Mouse (Mus musculus): ENCODE measurements around the gene Man1b1. TPM values are rescaled to one million over a fixed set of nuclear protein-coding genes. Genes with fewer than 3 reads are reported as not detected.

Man1b1 gene
- polyA plus RNA-seq, 1 experiment, result 43.5 TPM

GRCm38 (mm10) chr2:25356208-25357079, 24.3 kb downstream of the Man1b1 start, which contains the start of gene Dpp7:
Gene Dpp7 (minus strand): TSS chr2:25356359.
- TF ChIP-seq POLR2A (IDR thresholded peaks at IDR 0.05; ENCODE audit: borderline replicate concordance, low read depth, low read length) (peak; percentile 49; the same call in 1 of the 2 replicates), CTCF (IDR thresholded peaks at IDR 0.05; ENCODE audit: low read depth, low read length) (0 out of 2 replicates have a peak, but pooled peaks have one; percentile 11)
- Histone ChIP-seq H3K4me3 (ENCODE audit: insufficient read depth, low read length) (peak within 1 kb of the TSS; percentile 78), H3K27ac (ENCODE audit: insufficient read depth, low read depth, low read length) (peak within 1 kb of the TSS; percentile 64), H3K4me1 (ENCODE audit: control insufficient read depth, insufficient read depth, low read length) (peaks cover 20% of the 10 kb centered on the region)

- Histone ChIP-seq H3K4me1 (ENCODE audit: control insufficient read depth, insufficient read depth, low read length) (peaks cover 26% of the 10 kb centered on the region), H3K4me3 (ENCODE audit: insufficient read depth, low read length) (no peak overlapping the region), H3K27ac (ENCODE audit: insufficient read depth, low read depth, low read length) (no peak overlapping the region)
- no peak for TF ChIP-seq CTCF (IDR thresholded peaks at IDR 0.05; ENCODE audit: low read depth, low read length)
Observed at GRCm38 (mm10) chr2:25359848-25360247, 27.7 kb downstream of the Man1b1 start.

- peak overlapping the region; percentile 96 for H3K4me3 ChIP-seq (ENCODE audit: insufficient read depth, low read length)
- TF ChIP-seq POLR2A (IDR thresholded peaks at IDR 0.05; ENCODE audit: borderline replicate concordance, low read depth, low read length), result no peak
- TF ChIP-seq CTCF (IDR thresholded peaks at IDR 0.05; ENCODE audit: low read depth, low read length), result no peak
- H3K4me1 ChIP-seq (ENCODE audit: control insufficient read depth, insufficient read depth, low read length), result peaks cover 26% of the 10 kb centered on the region
- H3K27ac ChIP-seq (ENCODE audit: insufficient read depth, low read depth, low read length), result no peak overlapping the region
Observed at GRCm38 (mm10) chr2:25363478-25364178, 31.5 kb downstream of the Man1b1 start.

- Histone ChIP-seq H3K4me3 (ENCODE audit: insufficient read depth, low read length) (peak overlapping the region; percentile 96), H3K27ac (ENCODE audit: insufficient read depth, low read depth, low read length) (peak overlapping the region; percentile 100), H3K4me1 (ENCODE audit: control insufficient read depth, insufficient read depth, low read length) (peaks cover 26% of the 10 kb centered on the region)
- no peak for TF ChIP-seq CTCF (IDR thresholded peaks at IDR 0.05; ENCODE audit: low read depth, low read length)
- TF ChIP-seq POLR2A (IDR thresholded peaks at IDR 0.05; ENCODE audit: borderline replicate concordance, low read depth, low read length), result no peak
Observed at GRCm38 (mm10) chr2:25364313-25364712, 32.2 kb downstream of the Man1b1 start.

DNA sequence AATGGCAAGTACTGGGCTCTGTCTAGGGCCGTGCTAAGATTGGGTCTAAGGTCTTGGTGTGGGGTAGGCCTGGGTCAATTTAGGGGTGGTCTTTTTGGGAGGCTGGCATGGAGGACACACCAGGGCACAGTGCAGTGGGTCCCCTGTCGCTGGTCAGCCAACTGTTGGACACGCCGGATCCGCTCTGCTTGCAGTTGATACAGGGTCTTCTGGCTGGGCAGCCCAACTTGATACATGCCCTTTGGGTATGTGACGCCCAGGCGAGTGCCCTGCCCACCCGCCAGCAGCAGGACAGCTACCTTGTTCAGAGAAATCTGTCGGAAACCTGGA, 32.6 kb downstream of the Man1b1 start:
- Histone ChIP-seq H3K4me1 (ENCODE audit: control insufficient read depth, insufficient read depth, low read length) (peaks cover 26% of the 10 kb centered on the region), H3K4me3 (ENCODE audit: insufficient read depth, low read length) (peak overlapping the region; percentile 96), H3K27ac (ENCODE audit: insufficient read depth, low read depth, low read length) (peak overlapping the region; percentile 100)
- TF ChIP-seq POLR2A (IDR thresholded peaks at IDR 0.05; ENCODE audit: borderline replicate concordance, low read depth, low read length), result no peak
- TF ChIP-seq CTCF (IDR thresholded peaks at IDR 0.05; ENCODE audit: low read depth, low read length), result no peak

DNA sequence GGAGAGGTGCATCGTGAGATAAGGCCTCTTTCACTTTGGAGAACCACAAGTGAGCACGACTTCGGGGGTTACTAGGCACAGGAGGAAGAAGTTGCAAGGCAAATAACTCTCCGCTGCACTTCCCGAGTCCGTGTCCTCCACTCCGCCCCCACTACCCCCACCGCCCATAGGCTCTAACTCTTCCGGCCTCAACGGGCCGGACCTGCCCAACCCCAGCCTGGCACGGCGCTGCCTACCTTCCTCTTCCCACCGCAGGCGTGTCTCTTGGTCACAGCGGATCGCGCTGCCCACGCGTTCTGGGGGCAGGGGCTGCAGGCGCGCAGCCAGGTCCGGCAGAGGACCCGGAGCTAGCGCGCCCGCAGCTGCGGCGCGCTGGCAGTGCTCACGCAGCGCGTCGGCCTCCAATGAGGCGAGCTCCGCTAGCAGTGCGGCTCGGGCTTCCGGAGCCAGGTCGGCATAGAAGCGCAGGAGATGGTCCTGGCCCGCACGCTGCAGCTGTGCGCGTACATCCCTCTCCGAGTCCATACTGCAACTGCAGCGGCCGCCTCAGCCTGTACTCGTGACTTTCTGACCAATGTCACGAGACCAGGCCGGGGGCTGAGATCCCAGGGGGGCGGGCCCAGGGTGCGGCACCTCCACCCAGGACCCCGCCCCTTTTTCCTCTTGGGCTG, 33.1 kb downstream of the Man1b1 start, which contains the start of gene Uap1l1:
Uap1l1 (minus strand) TSS at position 592 of the 671 bp plus-strand sequence.
- Histone ChIP-seq H3K4me1 (ENCODE audit: control insufficient read depth, insufficient read depth, low read length) (peaks cover 26% of the 10 kb centered on the region), H3K27ac (ENCODE audit: insufficient read depth, low read depth, low read length) (peak within 1 kb of the TSS; percentile 100), H3K4me3 (ENCODE audit: insufficient read depth, low read length) (peak within 1 kb of the TSS; percentile 96)
- peak; percentile 86; the same call in 1 of the 2 replicates for TF ChIP-seq POLR2A (IDR thresholded peaks at IDR 0.05; ENCODE audit: borderline replicate concordance, low read depth, low read length)
- no peak for TF ChIP-seq CTCF (IDR thresholded peaks at IDR 0.05; ENCODE audit: low read depth, low read length)

DNA sequence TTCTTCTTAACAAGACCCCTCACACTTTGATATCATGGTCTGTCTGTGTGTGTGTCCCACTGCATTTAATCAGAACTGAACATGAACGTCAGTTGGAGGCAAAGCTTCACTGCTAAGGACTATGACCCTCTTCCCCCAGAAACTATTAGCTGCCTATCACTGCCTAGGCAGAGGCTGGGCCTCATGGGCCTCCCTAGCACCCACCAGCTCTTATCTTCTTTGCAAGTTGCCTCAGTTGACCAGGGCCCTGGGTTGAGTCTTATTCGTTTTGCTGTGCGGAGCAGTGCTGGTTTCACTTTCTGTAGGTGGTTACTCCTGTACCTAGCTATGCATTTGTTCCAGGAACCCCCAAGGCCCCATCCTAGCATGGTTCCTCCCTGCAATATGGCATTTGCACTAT, 37.9 kb downstream of the Man1b1 start:
- Histone ChIP-seq H3K27ac (ENCODE audit: insufficient read depth, low read depth, low read length) (no peak overlapping the region), H3K4me3 (ENCODE audit: insufficient read depth, low read length) (no peak overlapping the region), H3K4me1 (ENCODE audit: control insufficient read depth, insufficient read depth, low read length) (peaks cover 12% of the 10 kb centered on the region)
- no peak for TF ChIP-seq POLR2A (IDR thresholded peaks at IDR 0.05; ENCODE audit: borderline replicate concordance, low read depth, low read length)
- TF ChIP-seq CTCF (IDR thresholded peaks at IDR 0.05; ENCODE audit: low read depth, low read length), result no peak

DNA sequence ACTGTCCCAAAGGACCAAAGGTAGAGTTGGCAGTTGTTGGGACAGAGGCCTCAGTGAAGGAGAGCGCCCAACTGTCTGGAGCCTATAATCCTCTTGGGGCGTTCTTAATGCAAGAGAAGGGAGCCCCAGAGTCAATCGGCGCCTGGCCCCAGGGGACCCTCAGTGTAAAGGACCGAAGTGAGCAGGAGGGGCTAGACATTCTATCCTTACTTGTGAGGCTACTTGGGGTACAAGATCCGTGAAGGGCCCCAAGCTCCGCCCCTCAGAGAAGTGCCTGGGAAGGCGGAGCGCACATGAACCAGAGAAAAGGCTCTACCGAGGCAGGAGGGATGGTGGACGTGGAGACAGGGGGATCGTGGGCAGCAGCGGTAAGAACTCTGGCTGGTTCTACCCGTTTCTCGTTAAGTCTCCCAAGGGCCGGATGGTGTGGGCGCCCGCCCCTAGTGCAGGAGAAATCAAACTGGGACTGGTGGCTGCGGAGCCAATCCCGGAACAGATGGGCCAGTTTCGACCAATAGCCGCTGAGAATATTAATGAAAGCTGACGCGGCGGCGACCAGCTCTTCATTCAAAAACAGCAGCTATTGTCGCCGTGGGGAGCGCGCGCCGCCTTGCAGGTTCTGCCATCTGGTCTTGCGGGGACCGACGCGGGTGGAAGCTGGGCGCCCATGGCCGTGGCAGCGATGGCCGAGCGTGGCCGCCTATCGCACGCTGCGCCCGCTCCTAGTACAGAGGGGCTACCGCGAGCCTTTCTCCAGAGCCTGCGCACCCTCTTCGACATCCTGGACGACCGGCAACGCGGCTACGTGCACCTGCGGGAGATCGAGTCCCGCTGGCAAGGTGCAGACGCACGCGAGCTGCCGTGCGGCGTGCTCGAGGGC, 39.9 kb downstream of the Man1b1 start, which contains the start of gene Sapcd2:
Sapcd2 (plus strand) TSS at position 558 of the 880 bp plus-strand sequence.
- Histone ChIP-seq H3K4me1 (ENCODE audit: control insufficient read depth, insufficient read depth, low read length) (peaks cover 3% of the 10 kb centered on the region), H3K27ac (ENCODE audit: insufficient read depth, low read depth, low read length) (peak within 1 kb of the TSS; percentile 47), H3K4me3 (ENCODE audit: insufficient read depth, low read length) (peak within 1 kb of the TSS; percentile 77)
- TF ChIP-seq CTCF (IDR thresholded peaks at IDR 0.05; ENCODE audit: low read depth, low read length), result no peak
- TF ChIP-seq POLR2A (IDR thresholded peaks at IDR 0.05; ENCODE audit: borderline replicate concordance, low read depth, low read length), result no peak
